Mouse (Mus musculus) embryonic facial prominence, embryonic 10.5 days (tissue): ENCODE results near the gene Emp2. TPM values are rescaled to one million over a fixed set of nuclear protein-coding genes. Genes with fewer than 3 reads are reported as not detected.

Experiments
- DNase-seq: peaks from one replicate; pipeline ENCODE4 v3.0.0-alpha.2; 2017; ENCODE audit warnings: low spot score
- H3K27ac ChIP-seq: fragments of 300-500 bp; sonication (generic); replicated peaks from 2 replicates; pipeline ENCODE4 v1.5.1; 2016; ENCODE audit warnings: mild to moderate bottlenecking
- H3K27me3 ChIP-seq: fragments of 300-500 bp; sonication (generic); replicated peaks from 2 replicates; pipeline ENCODE4 v1.6.1; 2016; ENCODE audit warnings: low read depth, mild to moderate bottlenecking; ENCODE audit not compliant: poor library complexity, severe bottlenecking
- H3K36me3 ChIP-seq: fragments of 300-500 bp; sonication (generic); replicated peaks from 2 replicates; pipeline ENCODE4 v1.6.1; 2016; ENCODE audit warnings: mild to moderate bottlenecking, moderate library complexity
- H3K4me1 ChIP-seq: fragments of 300-500 bp; sonication (generic); 2 replicates; pipeline ENCODE4 v1.6.1; 2016
- H3K4me3 ChIP-seq: fragments of 300-500 bp; sonication (generic); 2 replicates; pipeline ENCODE4 v1.5.1; 2016; ENCODE audit warnings: mild to moderate bottlenecking, moderate library complexity
- H3K9me3 ChIP-seq: fragments of 300-500 bp; sonication (generic); 2 replicates; pipeline ENCODE4 v1.6.1; 2016; ENCODE audit warnings: mild to moderate bottlenecking
- WGBS: fragments of 180-500 bp; shearing (Covaris S2); methylation state at CpG from one replicate; pipeline ENCODE4 v1.1.7; 2016; 5-methylcytosine and 5-hydroxymethylcytosine counted together
- polyA plus RNA-seq: library from polyadenylated mRNA; unstranded; fragments of >200 nt; fragmentation: Nextera tagmentation; extraction: Ambion mirVana; gene quantifications from 2 replicates; pipeline ENCODE4 v1.2.1, GENCODE M21; 2016

The Emp2 gene
- polyA plus RNA-seq, 1 experiment from 2014 or later: 3.2 TPM

DNA sequence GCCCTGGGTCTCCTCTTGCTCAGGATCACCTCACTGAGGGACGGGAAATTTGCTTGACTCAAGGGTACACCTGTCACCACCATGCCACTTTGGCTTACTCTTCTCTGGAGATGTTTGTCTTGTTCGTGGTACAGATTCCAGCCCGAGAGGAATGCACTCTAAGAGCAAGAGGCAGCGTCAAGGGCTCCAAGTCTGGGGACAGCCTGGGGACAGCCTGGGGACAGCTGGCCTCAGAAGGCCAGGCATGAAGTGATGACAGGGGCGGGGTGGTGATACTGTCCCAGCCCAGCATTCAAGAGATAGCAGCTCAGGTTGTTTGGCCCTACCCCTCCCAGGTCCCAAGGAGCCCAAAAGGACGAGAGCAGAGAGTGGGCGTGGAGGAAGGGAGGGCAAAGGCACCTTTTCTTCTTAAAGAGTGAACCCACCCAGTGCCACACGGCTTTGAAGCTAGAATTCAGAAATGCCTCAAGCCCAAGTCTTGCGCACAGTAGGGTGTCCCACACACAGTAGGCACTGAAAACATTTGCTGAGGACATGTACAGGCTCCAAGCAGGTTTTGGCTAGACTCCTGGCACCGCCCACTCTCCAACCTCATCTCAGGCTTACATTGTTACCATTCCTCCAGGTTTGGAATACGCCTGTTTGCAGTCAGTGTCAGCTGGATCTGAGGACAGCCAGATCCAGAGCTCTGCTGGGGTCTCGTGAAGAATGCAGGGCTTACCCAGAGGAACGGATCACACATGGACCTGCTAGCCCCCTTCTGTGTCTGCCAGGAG lies 23.8 kb upstream of the Emp2 start:
- peaks cover 15% of the 10 kb centered on the region for H3K4me1 ChIP-seq
- 77% methylated on average over 13 of the region's 13 CpGs for WGBS
- H3K36me3 ChIP-seq: no peaks in the 10 kb centered on the region
- 0 out of 2 replicates have a peak, but pooled peaks cover 2% of the 10 kb centered on the region for H3K9me3 ChIP-seq
- no peak for DNase-seq
- no peak overlapping the region for H3K4me3 ChIP-seq
- no peaks in the 10 kb centered on the region for H3K27me3 ChIP-seq
- no peak overlapping the region for H3K27ac ChIP-seq

DNA sequence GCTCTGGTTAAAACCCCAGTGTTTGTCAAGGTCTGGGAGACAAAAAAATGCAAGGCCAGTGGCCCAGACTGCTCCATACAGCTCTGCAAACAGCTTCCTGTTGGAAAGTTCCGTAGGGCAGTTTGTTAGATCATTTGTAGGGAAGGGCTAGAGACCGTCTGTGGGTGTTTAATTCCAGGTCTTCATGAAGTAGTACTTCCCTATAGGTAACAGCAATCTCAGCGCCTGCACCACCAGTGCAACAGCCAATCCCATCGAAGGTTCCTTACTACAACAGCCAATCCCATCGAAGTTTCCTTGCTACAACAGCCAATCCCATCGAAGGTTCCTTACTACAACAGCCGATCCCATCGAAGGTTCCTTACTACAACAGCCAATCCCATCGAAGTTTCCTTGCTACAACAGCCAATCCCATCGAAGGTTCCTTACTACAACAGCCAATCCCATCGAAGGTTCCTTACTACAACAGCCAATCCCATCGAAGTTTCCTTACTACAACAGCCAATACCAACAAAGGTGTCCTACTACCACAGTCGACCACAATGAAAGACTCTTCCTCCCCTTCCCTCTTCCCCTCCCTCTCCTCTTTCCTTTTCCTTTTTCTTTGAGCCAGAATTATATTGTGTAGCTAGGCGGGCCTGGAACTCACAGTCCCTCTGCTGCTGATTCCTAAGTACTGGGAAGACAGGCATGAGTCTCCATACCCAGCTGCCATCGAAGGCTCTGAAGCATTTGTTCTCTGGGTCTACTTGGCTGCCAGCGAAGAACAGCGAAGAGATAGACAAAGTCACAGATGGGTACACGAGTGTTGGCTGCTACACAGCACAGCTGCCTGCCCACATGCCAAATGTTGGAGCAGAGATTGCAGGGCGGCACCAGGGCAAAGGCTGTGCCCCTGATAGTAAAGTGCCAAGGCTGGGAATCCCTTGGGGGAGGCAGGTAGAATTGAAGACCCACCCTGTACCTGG lies 23.0 kb upstream of the Emp2 start:
- 92% methylated on average over 19 of the region's 19 CpGs for whole genome bisulfite sequencing
- H3K36me3 ChIP-seq: no peaks in the 10 kb centered on the region
- peaks cover 15% of the 10 kb centered on the region for H3K4me1 ChIP-seq
- DNase-seq: no peak
- 0 out of 2 replicates have a peak, but pooled peaks cover 2% of the 10 kb centered on the region for H3K9me3 ChIP-seq
- no peak overlapping the region for H3K27ac ChIP-seq
- H3K27me3 ChIP-seq: no peaks in the 10 kb centered on the region
- H3K4me3 ChIP-seq: no peak overlapping the region

DNA sequence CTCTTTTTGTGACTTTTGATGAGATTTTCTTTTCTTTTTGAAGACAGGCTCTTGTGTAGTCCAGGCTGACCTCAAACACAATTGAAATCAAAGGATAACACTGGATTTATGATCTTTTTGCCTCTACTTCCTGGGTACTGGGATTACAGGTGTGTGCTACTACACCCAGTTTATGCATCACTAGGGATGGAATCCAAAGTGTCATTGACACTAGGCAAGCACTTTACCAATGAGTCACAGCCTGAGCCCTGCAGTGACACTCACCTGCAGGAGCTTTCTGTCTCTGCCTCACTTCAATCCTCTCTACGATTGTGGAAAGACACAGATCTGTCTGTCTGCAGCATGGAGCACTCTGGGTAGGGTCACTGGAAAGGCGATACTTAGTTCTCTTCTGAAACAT lies 22.2 kb upstream of the Emp2 start:
- WGBS: 90% methylated on average over 2 of the region's 2 CpGs
- H3K4me1 ChIP-seq: peaks cover 12% of the 10 kb centered on the region
- DNase-seq: no peak
- no peaks in the 10 kb centered on the region for H3K27me3 ChIP-seq
- no peak overlapping the region for H3K4me3 ChIP-seq
- H3K36me3 ChIP-seq: no peaks in the 10 kb centered on the region
- H3K9me3 ChIP-seq: 0 out of 2 replicates have a peak, but pooled peaks cover 2% of the 10 kb centered on the region
- no peak overlapping the region for H3K27ac ChIP-seq

DNA sequence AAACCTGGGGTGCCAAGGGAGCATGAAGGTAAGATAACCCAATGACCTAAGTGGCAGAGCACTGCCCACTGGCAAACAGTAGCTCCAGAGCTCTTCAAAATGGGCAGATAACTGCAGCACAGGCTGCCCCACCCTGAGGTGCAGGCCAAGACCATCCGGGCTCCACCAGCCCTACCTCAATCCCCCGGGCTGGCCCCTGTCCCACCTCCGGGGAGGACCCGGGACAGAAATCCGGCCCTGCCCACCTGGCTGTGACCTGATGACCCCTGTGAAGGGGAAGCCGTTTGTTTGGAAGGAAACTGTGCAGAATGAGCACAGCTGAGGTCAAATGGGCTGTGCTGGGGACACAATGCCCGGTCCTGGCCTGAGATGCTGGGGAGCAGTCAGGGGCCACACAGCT lies 19.0 kb upstream of the Emp2 start:
- H3K27ac ChIP-seq: no peak overlapping the region
- WGBS: 54% methylated on average over 7 of the region's 7 CpGs
- no peaks in the 10 kb centered on the region for H3K36me3 ChIP-seq
- H3K4me3 ChIP-seq: no peak overlapping the region
- no peaks in the 10 kb centered on the region for H3K27me3 ChIP-seq
- H3K9me3 ChIP-seq: no peaks in the 10 kb centered on the region
- peaks cover 12% of the 10 kb centered on the region for H3K4me1 ChIP-seq
- no peak for DNase-seq

DNA sequence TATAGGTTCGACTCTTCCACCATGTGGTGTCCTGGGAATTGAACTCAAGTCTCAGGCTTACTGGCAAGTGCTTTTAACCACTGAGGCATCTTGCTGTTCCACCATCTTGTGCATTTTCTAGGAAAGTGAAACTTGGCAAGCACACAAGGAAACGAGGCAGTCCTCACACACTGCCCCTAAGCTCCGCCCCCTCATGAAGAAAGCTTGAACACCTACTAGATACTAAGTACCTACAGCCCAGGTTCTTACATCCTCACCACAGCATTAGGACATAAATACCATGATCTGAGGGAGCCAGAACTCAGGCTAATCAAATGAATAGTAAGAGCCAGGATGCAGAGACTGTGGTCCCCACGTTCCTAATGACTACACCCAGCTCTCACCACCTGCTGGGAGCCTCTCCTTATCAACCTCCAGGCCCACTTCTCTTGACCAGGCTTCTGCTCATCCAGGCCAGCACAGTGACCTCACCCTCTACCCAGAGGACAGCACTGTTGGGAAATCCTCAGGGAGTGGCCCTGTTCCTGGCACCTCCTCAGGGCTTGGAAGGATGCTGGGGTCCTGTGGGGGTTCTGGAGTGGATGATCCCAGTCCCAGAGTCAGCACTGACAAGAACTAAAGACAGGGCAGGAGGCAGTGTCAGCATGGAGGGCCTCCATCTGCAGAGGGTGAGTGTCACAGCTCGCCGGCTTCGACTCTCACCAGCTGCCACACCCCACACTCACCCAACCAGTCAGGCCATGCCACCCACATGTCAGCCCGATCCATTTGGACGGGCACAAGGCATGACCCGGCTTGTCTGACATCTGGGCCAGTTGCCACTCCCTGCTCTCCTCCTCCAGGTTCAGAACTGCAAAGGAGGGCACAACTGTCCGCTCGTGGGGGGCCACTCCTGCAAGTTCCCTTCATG lies 17.1 kb upstream of the Emp2 start:
- Histone ChIP-seq H3K4me1 (peaks cover 12% of the 10 kb centered on the region), H3K36me3 (no peaks in the 10 kb centered on the region), H3K27ac (no peak overlapping the region), H3K4me3 (no peak overlapping the region), H3K9me3 (no peaks in the 10 kb centered on the region), H3K27me3 (no peaks in the 10 kb centered on the region)
- WGBS: 79% methylated on average over 12 of the region's 12 CpGs
- DNase-seq: no peak

DNA sequence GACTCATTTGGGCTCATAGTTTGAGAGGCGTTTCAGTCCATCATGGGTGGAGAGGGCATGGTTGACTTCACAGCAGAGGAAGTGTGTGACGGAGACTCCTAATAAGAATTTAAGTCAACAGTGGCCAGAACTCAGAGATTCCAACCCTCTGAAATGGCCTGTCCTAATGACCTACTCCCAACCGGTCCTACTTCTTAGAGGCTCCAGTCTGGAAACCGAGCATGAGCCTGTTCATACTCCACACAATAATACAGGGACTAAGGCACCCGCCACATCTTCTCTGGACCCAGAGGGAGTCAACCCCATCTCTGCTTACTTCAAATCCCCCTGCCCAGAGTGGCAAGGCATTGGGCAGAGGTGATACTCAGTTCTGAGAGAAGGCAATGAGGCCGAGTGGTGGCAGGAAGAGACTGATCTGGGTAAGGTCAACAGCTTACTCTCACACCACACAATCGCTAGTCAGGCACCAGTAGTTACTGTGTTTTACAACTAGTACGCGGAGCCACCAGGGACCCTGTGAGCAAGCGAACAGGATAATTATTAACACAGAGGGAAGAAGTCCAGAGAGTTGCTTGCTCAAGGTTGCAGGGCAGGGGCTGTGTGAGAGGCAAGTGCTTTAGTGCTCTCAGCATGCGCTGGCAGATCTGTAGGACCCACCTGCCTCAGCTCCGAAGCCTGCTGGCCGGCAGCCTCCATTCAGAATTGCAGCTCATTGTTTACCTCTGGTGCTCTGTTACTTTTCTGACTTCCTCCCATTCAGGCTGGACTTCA lies 14.0 kb upstream of the Emp2 start:
- Histone ChIP-seq H3K9me3 (no peaks in the 10 kb centered on the region), H3K4me1 (peaks cover 2% of the 10 kb centered on the region), H3K27me3 (no peaks in the 10 kb centered on the region), H3K4me3 (no peak overlapping the region), H3K36me3 (no peaks in the 10 kb centered on the region), H3K27ac (no peak overlapping the region)
- DNase-seq: no peak
- WGBS: 68% methylated on average over 13 of the region's 13 CpGs

DNA sequence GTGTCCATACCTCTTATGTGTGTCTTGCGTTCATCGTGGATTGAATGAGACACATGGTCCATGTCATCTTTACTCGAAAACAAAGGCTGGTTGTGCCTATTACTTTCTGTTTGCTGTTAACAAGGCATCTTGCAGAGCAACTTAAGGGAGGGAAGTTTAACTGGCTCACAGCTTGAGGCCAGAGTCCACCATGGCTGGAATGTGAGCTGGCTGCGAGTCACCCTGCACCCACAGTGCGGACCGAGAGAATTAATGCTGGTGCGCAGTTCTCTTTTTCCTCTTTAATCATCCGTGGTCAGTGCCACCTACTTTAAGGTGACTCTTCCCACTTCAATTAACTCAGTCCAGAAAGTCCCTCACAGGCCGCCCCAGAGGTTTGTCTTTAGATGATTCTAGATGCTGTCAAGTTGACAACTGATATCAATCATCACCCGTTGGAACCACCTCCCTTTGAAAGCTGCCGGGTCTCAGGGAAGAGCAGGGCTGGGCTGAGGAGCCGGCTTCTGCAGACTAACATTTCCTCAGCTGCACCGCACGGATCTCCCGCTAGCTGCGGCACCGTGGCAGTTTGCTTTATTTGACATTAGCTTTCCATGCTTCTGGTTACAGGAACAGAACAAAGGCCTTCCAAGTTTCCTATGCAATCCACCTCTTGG lies 6.3 kb upstream of the Emp2 start:
- WGBS: 63% methylated on average over 17 of the region's 17 CpGs
- Histone ChIP-seq H3K36me3 (no peaks in the 10 kb centered on the region), H3K4me3 (no peak overlapping the region), H3K4me1 (no peaks in the 10 kb centered on the region), H3K27me3 (peaks cover 12% of the 10 kb centered on the region), H3K9me3 (no peaks in the 10 kb centered on the region), H3K27ac (no peak overlapping the region)
- DNase-seq: no peak

DNA sequence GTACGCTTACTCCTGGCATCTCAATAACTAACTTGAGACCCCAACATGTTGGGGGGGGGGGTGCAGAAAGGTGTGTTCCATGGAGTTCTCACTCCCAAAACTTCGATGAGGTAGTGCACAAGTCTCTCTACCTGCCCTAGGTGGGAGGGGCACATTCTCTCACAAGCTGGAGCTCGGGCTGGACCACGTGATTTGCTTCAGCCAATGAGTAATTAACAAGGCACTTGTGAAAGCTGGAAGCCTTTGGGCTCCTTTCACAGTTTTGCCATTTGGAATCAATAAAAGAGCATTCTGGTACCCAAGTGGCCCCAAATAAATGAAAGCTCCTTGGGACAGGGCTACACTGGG lies 3.4 kb upstream of the Emp2 start:
- H3K27ac ChIP-seq: no peak overlapping the region
- H3K9me3 ChIP-seq: no peaks in the 10 kb centered on the region
- DNase-seq: no peak
- 64% methylated on average over 4 of the region's 4 CpGs for WGBS
- H3K4me3 ChIP-seq: no peak overlapping the region
- peaks cover 12% of the 10 kb centered on the region for H3K4me1 ChIP-seq
- H3K27me3 ChIP-seq: peaks cover 41% of the 10 kb centered on the region
- H3K36me3 ChIP-seq: no peaks in the 10 kb centered on the region

DNA sequence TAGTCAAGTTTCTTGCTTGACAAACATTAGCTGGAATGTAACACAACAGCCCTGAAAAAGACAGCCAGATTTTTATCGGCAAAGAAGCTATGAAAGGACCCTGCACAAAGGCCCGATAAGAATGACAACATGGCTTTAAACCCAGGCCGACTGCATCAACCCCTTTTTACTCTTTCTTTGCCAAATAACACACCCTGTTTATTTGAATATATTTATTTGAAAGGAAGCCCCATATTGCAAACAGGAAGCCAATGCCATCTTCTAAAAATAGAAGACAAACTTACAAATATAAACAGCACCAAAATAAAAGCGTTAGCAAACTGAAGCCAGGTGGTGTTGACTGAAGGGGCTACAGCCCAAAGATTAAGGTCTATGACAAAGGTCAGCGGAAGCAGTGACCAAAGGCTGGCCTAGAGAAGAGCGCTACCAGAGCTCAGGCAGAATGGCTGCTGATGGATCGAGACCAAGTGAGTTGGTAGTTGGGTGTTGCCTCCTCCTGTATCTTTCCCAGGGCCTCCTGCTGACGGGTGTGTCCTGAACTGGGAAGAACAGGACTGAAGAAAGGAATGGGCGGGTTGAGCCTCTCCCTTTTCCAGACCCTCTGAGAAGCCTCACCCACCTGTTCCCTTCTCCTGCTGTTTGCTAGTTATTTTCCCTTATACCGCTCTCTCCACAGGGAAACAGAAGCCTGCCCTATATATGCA lies 2.9 kb upstream of the Emp2 start:
- no peaks in the 10 kb centered on the region for H3K36me3 ChIP-seq
- no peaks in the 10 kb centered on the region for H3K9me3 ChIP-seq
- peaks cover 12% of the 10 kb centered on the region for H3K4me1 ChIP-seq
- no peak overlapping the region for H3K27ac ChIP-seq
- peaks cover 46% of the 10 kb centered on the region for H3K27me3 ChIP-seq
- WGBS: 81% methylated on average over 10 of the region's 10 CpGs
- DNase-seq: no peak
- no peak overlapping the region for H3K4me3 ChIP-seq

DNA sequence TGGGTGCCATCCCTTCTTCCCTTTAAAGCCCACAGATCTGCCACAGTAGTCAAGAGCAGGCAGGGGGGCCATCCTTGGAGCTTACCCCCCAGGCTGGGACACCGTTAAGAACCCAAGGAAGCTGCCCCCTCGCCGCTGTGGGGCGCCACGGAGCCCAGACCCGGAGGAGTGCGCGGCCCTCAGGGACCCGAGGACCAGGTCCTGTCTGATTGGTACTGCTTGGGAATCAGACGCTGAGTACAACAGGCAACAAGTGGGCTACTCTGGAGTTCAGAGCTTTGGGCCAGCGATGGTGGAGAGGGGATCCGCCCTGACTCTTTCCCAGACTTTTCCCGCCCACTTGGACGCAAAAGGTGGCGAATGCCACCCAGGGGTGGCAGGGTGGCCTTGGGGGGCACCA lies 542 bp downstream of the Emp2 start:
- no peaks in the 10 kb centered on the region for H3K9me3 ChIP-seq
- H3K27ac ChIP-seq: peak overlapping the region; percentile 67; the same call in 1 of the 2 replicates
- no peaks in the 10 kb centered on the region for H3K36me3 ChIP-seq
- peak; percentile 32 for DNase-seq
- peak overlapping the region; percentile 69 for H3K4me3 ChIP-seq
- peaks cover 20% of the 10 kb centered on the region for H3K4me1 ChIP-seq
- WGBS: 5% methylated on average over 15 of the region's 15 CpGs
- H3K27me3 ChIP-seq: peaks cover 49% of the 10 kb centered on the region

DNA sequence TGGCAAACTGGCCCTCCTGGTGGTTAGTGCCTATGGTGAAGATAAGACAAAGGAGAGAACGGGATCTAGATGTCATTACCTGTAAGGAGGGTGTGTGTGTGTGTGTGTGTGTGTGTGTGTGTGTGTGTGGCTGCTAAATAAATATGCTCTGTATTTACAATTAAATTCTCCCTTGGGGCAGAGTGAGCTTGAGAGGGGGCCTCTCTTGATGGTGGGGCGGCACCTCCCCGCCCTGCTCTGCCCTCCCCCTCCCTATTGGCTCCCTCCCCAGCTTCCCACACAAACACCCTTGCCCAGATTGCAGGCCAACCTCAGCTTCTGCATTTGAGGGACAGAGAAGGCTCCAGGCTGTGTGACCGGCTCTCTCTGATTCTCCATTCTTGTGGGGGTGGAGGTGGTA lies 1.8 kb downstream of the Emp2 start:
- 83% methylated on average over 4 of the region's 4 CpGs for WGBS
- Histone ChIP-seq H3K9me3 (no peaks in the 10 kb centered on the region), H3K4me3 (no peak overlapping the region)

More for the DNA sequence above, 1.8 kb downstream of the Emp2 start:
- DNase-seq: no peak
- peaks cover 49% of the 10 kb centered on the region for H3K27me3 ChIP-seq
- no peak overlapping the region for H3K27ac ChIP-seq
- H3K4me1 ChIP-seq: peaks cover 20% of the 10 kb centered on the region
- H3K36me3 ChIP-seq: no peaks in the 10 kb centered on the region
